Mouse (Mus musculus) intestine, embryonic 14.5 days (tissue): ENCODE data around the gene Nt5dc2. TPM values are rescaled to one million over a fixed set of nuclear protein-coding genes. Genes with fewer than 3 reads are reported as not detected.

Experiments used
- ATAC-seq: fragments of 200-750 bp; cut with Nextera tagmentation; replicated peaks from 2 replicates; pipeline ENCODE4 v1.8.0; 2017; ENCODE audit warnings: low read depth, moderate number of reproducible peaks, moderate TSS enrichment, moderate library complexity; ENCODE audit not compliant: low FRiP score, low TSS enrichment
- DNase-seq: peaks from one replicate; pipeline ENCODE4 v3.0.0-alpha.2; 2018; ENCODE audit warnings: low spot score
- H3K27ac ChIP-seq: fragments of 300-500 bp; sonication (generic); 2 replicates; pipeline ENCODE4 v1.5.1; 2014; ENCODE audit warnings: low read depth, mild to moderate bottlenecking, control low read depth
- H3K27me3 ChIP-seq: fragments of 300-500 bp; sonication (generic); replicated peaks from 2 replicates; pipeline ENCODE4 v1.6.1; 2014; ENCODE audit warnings: low read length, control low read depth; ENCODE audit not compliant: control insufficient read depth, insufficient read depth
- H3K36me3 ChIP-seq: fragments of 300-500 bp; sonication (generic); 2 replicates; pipeline ENCODE4 v1.6.1; 2014; ENCODE audit warnings: low read length, control low read depth; ENCODE audit not compliant: control insufficient read depth, insufficient read depth
- H3K4me1 ChIP-seq: fragments of 300-500 bp; sonication (generic); replicated peaks from 2 replicates; pipeline ENCODE4 v1.6.1; 2014; ENCODE audit warnings: low read length, control low read depth, mixed read lengths; ENCODE audit not compliant: control insufficient read depth, insufficient read depth
- H3K4me2 ChIP-seq: fragments of 300-500 bp; sonication (generic); 2 replicates; pipeline ENCODE4 v1.6.1; 2014; ENCODE audit warnings: low read length
- H3K4me3 ChIP-seq: fragments of 300-500 bp; sonication (generic); 2 replicates; pipeline ENCODE4 v1.5.1; 2014; ENCODE audit warnings: low read depth, low read length, control low read depth, mixed read lengths
- H3K9ac ChIP-seq: fragments of 300-500 bp; sonication (generic); 2 replicates; pipeline ENCODE4 v1.6.1; 2014; ENCODE audit warnings: mild to moderate bottlenecking, low read length
- H3K9me3 ChIP-seq: fragments of 300-500 bp; sonication (generic); 2 replicates; pipeline ENCODE4 v1.6.1; 2016; ENCODE audit warnings: low read length, control low read depth; ENCODE audit not compliant: control insufficient read depth
- WGBS: fragments of 180-500 bp; shearing (Covaris S2); extraction: QIAGEN DNeasy Blood & Tissue Kit; methylation state at CpG from one replicate; pipeline ENCODE4 v1.1.7; 2014; 5-methylcytosine and 5-hydroxymethylcytosine counted together
- polyA plus RNA-seq: library from polyadenylated mRNA; unstranded; fragments of >200 nt; fragmentation: Nextera tagmentation; extraction: Ambion mirVana; gene quantifications from 2 replicates; pipeline ENCODE4 v1.2.1, GENCODE M21; 2014

The Nt5dc2 gene
- polyA plus RNA-seq, 1 experiment from 2014 or later = 365 TPM

- Histone ChIP-seq H3K36me3 (peaks cover 30% of the 10 kb centered on the region), H3K27ac (no peak overlapping the region), H3K9me3 (no peaks in the 10 kb centered on the region), H3K4me2 (peak overlapping the region; percentile 67), H3K4me3 (peak overlapping the region; percentile 95), H3K27me3 (no peaks in the 10 kb centered on the region), H3K9ac (peak overlapping the region; percentile 92), H3K4me1 (peaks cover 28% of the 10 kb centered on the region)
- DNase-seq (peak; percentile 52), ATAC-seq (no peak)
- 7% methylated on average over 6 of the region's 6 CpGs for WGBS
Measured at GRCm38 (mm10) chr14:31132031-31132430, 1.2 kb downstream of the Nt5dc2 start.

- Histone ChIP-seq H3K27me3 (no peaks in the 10 kb centered on the region), H3K36me3 (peaks cover 34% of the 10 kb centered on the region), H3K9ac (no peak overlapping the region), H3K9me3 (no peaks in the 10 kb centered on the region), H3K4me3 (peak overlapping the region; percentile 95), H3K4me2 (peak overlapping the region; percentile 67), H3K4me1 (peaks cover 28% of the 10 kb centered on the region), H3K27ac (0 out of 2 replicates have a peak overlapping the region, but pooled peaks have one; percentile 43)
- peak; percentile 50 for DNase-seq
- 88% methylated on average over 7 of the region's 7 CpGs for WGBS
- ATAC-seq = no peak
Measured at GRCm38 (mm10) chr14:31132491-31132975, 1.7 kb downstream of the Nt5dc2 start.

GRCm38 (mm10) chr14:31133023-31133665 lies 2.3 kb downstream of the Nt5dc2 start:
- peak; percentile 65 for DNase-seq
- H3K27ac ChIP-seq = peak overlapping the region; percentile 43; the same call in 1 of the 2 replicates
- no peak overlapping the region for H3K4me3 ChIP-seq
- WGBS = 42% methylated on average over 11 of the region's 11 CpGs
- peak overlapping the region; percentile 20 for H3K9ac ChIP-seq
- no peaks in the 10 kb centered on the region for H3K27me3 ChIP-seq
- peaks cover 40% of the 10 kb centered on the region for H3K36me3 ChIP-seq
- H3K9me3 ChIP-seq = no peaks in the 10 kb centered on the region
- peaks cover 28% of the 10 kb centered on the region for H3K4me1 ChIP-seq
- H3K4me2 ChIP-seq = peak overlapping the region; percentile 67
- no peak for ATAC-seq

GRCm38 (mm10) chr14:31134015-31135000 lies 3.5 kb downstream of the Nt5dc2 start:
- ATAC-seq = no peak
- Histone ChIP-seq H3K9ac (no peak overlapping the region), H3K4me3 (no peak overlapping the region), H3K27me3 (no peaks in the 10 kb centered on the region), H3K4me2 (no peak overlapping the region), H3K27ac (no peak overlapping the region), H3K9me3 (no peaks in the 10 kb centered on the region), H3K36me3 (peaks cover 50% of the 10 kb centered on the region), H3K4me1 (peaks cover 28% of the 10 kb centered on the region)
- 87% methylated on average over 25 of the region's 25 CpGs for WGBS
- DNase-seq = no peak

- ATAC-seq (no peak), DNase-seq (no peak)
- peaks cover 21% of the 10 kb centered on the region for H3K4me1 ChIP-seq
- H3K27me3 ChIP-seq = no peaks in the 10 kb centered on the region
- H3K27ac ChIP-seq = no peak overlapping the region
- no peaks in the 10 kb centered on the region for H3K9me3 ChIP-seq
- H3K4me3 ChIP-seq = no peak overlapping the region
- peaks cover 65% of the 10 kb centered on the region for H3K36me3 ChIP-seq
- H3K9ac ChIP-seq = no peak overlapping the region
- no peak overlapping the region for H3K4me2 ChIP-seq
- 95% methylated on average over 34 of the region's 34 CpGs for WGBS
Measured at GRCm38 (mm10) chr14:31135495-31136410, 4.9 kb downstream of the Nt5dc2 start.

GRCm38 (mm10) chr14:31136411-31137280 lies 5.8 kb downstream of the Nt5dc2 start:
- no peak overlapping the region for H3K9ac ChIP-seq
- no peaks in the 10 kb centered on the region for H3K9me3 ChIP-seq
- H3K4me1 ChIP-seq = peaks cover 21% of the 10 kb centered on the region
- no peak overlapping the region for H3K4me3 ChIP-seq
- H3K4me2 ChIP-seq = no peak overlapping the region
- ATAC-seq (no peak), DNase-seq (no peak)
- H3K27me3 ChIP-seq = no peaks in the 10 kb centered on the region
- no peak overlapping the region for H3K27ac ChIP-seq
- H3K36me3 ChIP-seq = peaks cover 69% of the 10 kb centered on the region
- WGBS = 91% methylated on average over 26 of the region's 26 CpGs

- H3K9ac ChIP-seq = no peak overlapping the region
- no peak overlapping the region for H3K4me3 ChIP-seq
- WGBS = 83% methylated on average over 10 of the region's 10 CpGs
- no peak for ATAC-seq
- H3K4me2 ChIP-seq = no peak overlapping the region
- no peaks in the 10 kb centered on the region for H3K27me3 ChIP-seq
- peaks cover 73% of the 10 kb centered on the region for H3K36me3 ChIP-seq
- H3K9me3 ChIP-seq = no peaks in the 10 kb centered on the region
- peaks cover 16% of the 10 kb centered on the region for H3K4me1 ChIP-seq
- DNase-seq = no peak
- no peak overlapping the region for H3K27ac ChIP-seq
Measured at GRCm38 (mm10) chr14:31137281-31137595, 6.4 kb downstream of the Nt5dc2 start.
